Mouse (Mus musculus) CH12.LX (cell line): ENCODE results near the gene Rrp15. TPM values are rescaled to one million over a fixed set of nuclear protein-coding genes. Genes with fewer than 3 reads are reported as not detected.

Experiments
- DNase-seq: peaks from one replicate; pipeline ENCODE4 v3.0.0-alpha.2; 2013; ENCODE audit errors: extremely low read depth
- H3K27ac ChIP-seq: 2 replicates; pipeline ENCODE4 v1.5.1; 2012; ENCODE audit warnings: low read depth, mild to moderate bottlenecking, control low read depth, moderate library complexity; ENCODE audit not compliant: insufficient read depth
- H3K27me3 ChIP-seq: replicated peaks from 2 replicates; pipeline ENCODE3; 2012; ENCODE audit warnings: inconsistent platforms
- H3K36me3 ChIP-seq, 2 experiments: replicated peaks in 1 of 2; 2 replicates each; pipeline versions ENCODE3 to v1.6.1; 2012; ENCODE audit warnings: inconsistent platforms in 1 of 2, low read length in 1 of 2, mild to moderate bottlenecking in 1 of 2, mixed read lengths in 1 of 2, moderate library complexity in 1 of 2; ENCODE audit not compliant: control insufficient read depth in 1 of 2, insufficient read depth in 1 of 2
- H3K4me1 ChIP-seq, 2 experiments: 2 replicates each; pipeline ENCODE4 v1.6.1; 2012; ENCODE audit warnings: inconsistent platforms in 1 of 2, moderate library complexity in 1 of 2; ENCODE audit not compliant: insufficient read depth in 2 of 2, control insufficient read depth in 1 of 2
- H3K4me2 ChIP-seq: 2 replicates; pipeline ENCODE4 v1.6.1; 2012; ENCODE audit warnings: low read depth, mild to moderate bottlenecking, control low read depth; ENCODE audit not compliant: poor library complexity, insufficient read depth, severe bottlenecking
- H3K4me3 ChIP-seq, 3 experiments: fragments of 150-350 bp in 1 of 3; sonication (generic) in 1 of 3; replicated peaks in 1 of 3; 2 replicates each; pipeline versions ENCODE3 to v1.5.1; 2011 to 2012; ENCODE audit warnings: low read depth in 2 of 3, low read length in 2 of 3, mild to moderate bottlenecking in 2 of 3, moderate library complexity in 2 of 3, control low read depth in 1 of 3, improper control_type of control experiment in 1 of 3, inconsistent platforms in 1 of 3, mixed read lengths in 1 of 3; ENCODE audit not compliant: poor library complexity in 1 of 3
- H3K79me2 ChIP-seq: replicated peaks from 2 replicates; pipeline ENCODE4 v1.6.1; 2012; ENCODE audit warnings: mild to moderate bottlenecking, moderate library complexity; ENCODE audit not compliant: control insufficient read depth, poor library complexity, insufficient read depth, severe bottlenecking; ENCODE audit errors: extremely low read depth
- H3K9ac ChIP-seq: 2 replicates; pipeline ENCODE4 v1.6.1; 2012; ENCODE audit warnings: low read depth, mild to moderate bottlenecking, control low read depth, moderate library complexity; ENCODE audit not compliant: insufficient read depth
- H3K9me3 ChIP-seq: replicated peaks from 2 replicates; pipeline ENCODE3; 2012; ENCODE audit warnings: low read length, inconsistent platforms, mixed read lengths
- CHD2 ChIP-seq: IDR thresholded peaks from 2 replicates; pipeline ENCODE4 v1.6.1; 2011; ENCODE audit warnings: low read length, improper control_type of control experiment
- CTCF ChIP-seq, 2 experiments: IDR thresholded peaks in 1 of 2; conservative IDR thresholded peaks in 1 of 2; 2 replicates each; pipeline ENCODE4 v1.5.1; 2011 to 2012; ENCODE audit warnings: low read depth in 2 of 2, low read length in 2 of 2, improper control_type of control experiment in 1 of 2, inconsistent platforms in 1 of 2, mild to moderate bottlenecking in 1 of 2, moderate library complexity in 1 of 2
- ELF1 ChIP-seq: IDR thresholded peaks from 2 replicates; pipeline ENCODE4 v1.6.1; 2014; ENCODE audit warnings: low read depth, mild to moderate bottlenecking, inconsistent platforms, low read length, improper control_type of control experiment
- EP300 ChIP-seq: IDR thresholded peaks from 2 replicates; pipeline ENCODE4 v1.6.1; 2011; ENCODE audit warnings: low read length, improper control_type of control experiment
- ETS1 ChIP-seq: conservative IDR thresholded peaks from 2 replicates; pipeline ENCODE4 v1.6.1; 2012; ENCODE audit warnings: low read depth, mild to moderate bottlenecking, inconsistent platforms, low read length, improper control_type of control experiment, moderate library complexity
- GABPA ChIP-seq: IDR thresholded peaks from 2 replicates; pipeline ENCODE4 v1.6.1; 2012; ENCODE audit warnings: low read depth, low read length, improper control_type of control experiment, inconsistent platforms; ENCODE audit not compliant: insufficient replicate concordance
- IRF4 ChIP-seq: IDR thresholded peaks from 2 replicates; pipeline ENCODE4 v1.6.1; 2014; ENCODE audit warnings: low read depth, mild to moderate bottlenecking, inconsistent platforms, low read length, improper control_type of control experiment
- KAT2A ChIP-seq: IDR thresholded peaks from 2 replicates; pipeline ENCODE4 v1.6.1; 2012; ENCODE audit warnings: low read length, improper control_type of control experiment, inconsistent platforms; ENCODE audit not compliant: insufficient replicate concordance
- MAZ ChIP-seq: IDR thresholded peaks from 2 replicates; pipeline ENCODE4 v1.6.1; 2012; ENCODE audit warnings: low read depth, mild to moderate bottlenecking, inconsistent platforms, low read length, improper control_type of control experiment, moderate library complexity
- MXI1 ChIP-seq: IDR thresholded peaks from 2 replicates; pipeline ENCODE4 v1.6.1; 2011; ENCODE audit warnings: mild to moderate bottlenecking, low read depth, low read length, improper control_type of control experiment
- NRF1 ChIP-seq: IDR thresholded peaks from 2 replicates; pipeline ENCODE4 v1.6.1; 2014; ENCODE audit warnings: low read depth, mild to moderate bottlenecking, inconsistent platforms, low read length, improper control_type of control experiment, moderate library complexity
- TCF12 ChIP-seq: IDR thresholded peaks from 2 replicates; pipeline ENCODE4 v1.6.1; 2014; ENCODE audit warnings: low read depth, mild to moderate bottlenecking, inconsistent platforms, low read length, improper control_type of control experiment
- UBTF ChIP-seq: IDR thresholded peaks from 2 replicates; pipeline ENCODE4 v1.6.1; 2012; ENCODE audit warnings: low read depth, mild to moderate bottlenecking, inconsistent platforms, low read length, improper control_type of control experiment, moderate library complexity
- ZMIZ1 ChIP-seq: IDR thresholded peaks from 2 replicates; pipeline ENCODE4 v1.6.1; 2012; ENCODE audit warnings: low read depth, mild to moderate bottlenecking, inconsistent platforms, low read length, improper control_type of control experiment
- ZNF384 ChIP-seq: IDR thresholded peaks from 2 replicates; pipeline ENCODE4 v1.6.1; 2012; ENCODE audit warnings: low read depth, low read length, improper control_type of control experiment, inconsistent platforms
- dilution Hi-C: fragments of 300-500 bp; cut with MboI; formaldehyde crosslinking; loops from 2 replicates; pipeline ENCODE4 v1.14.3; 2020; ENCODE audit warnings: low sequenced_read_pairs; ENCODE audit not compliant: extremely low pct_unique_long_range_greater_than_20kb, extremely low pct_ligation_motif_present
- in situ Hi-C: fragments of 300-500 bp; cut with MboI; formaldehyde crosslinking; loops from 3 replicates; pipeline ENCODE4 v1.14.3; 2019; ENCODE audit warnings: low sequenced_read_pairs, low pct_ligation_motif_present, low pct_unique_long_range_greater_than_20kb, mixed read lengths
- polyA plus RNA-seq: library from polyadenylated mRNA; unstranded; fragments of >175 nt; gene quantifications from 2 replicates; pipeline ENCODE4 v1.2.1, GENCODE M21; 2012; ENCODE audit warnings: low read depth; ENCODE audit not compliant: insufficient read length
- total RNA-seq, 2 experiments: library from RNA; depleted of rRNA; stranded (reverse); fragments of 300-350 nt in 1 of 2; fragments of >200 nt in 1 of 2; gene quantifications; 2 replicates each; pipeline ENCODE4 v1.2.3; 2012 to 2014

The Rrp15 gene
- total and polyA plus RNA-seq, 3 experiments: 83.8 to 176 (median 172) TPM

- no peak overlapping the region for H3K9ac ChIP-seq
- H3K27me3 ChIP-seq: no peaks in the 10 kb centered on the region
- in situ Hi-C loops (loop anchor here (25.0 kb wide), 1 partner anchor 1013 kb away; no protein-coding TSS in a partner anchor), dilution Hi-C loops (no loop called here)
- peaks cover 0 to 15% of the 10 kb centered on the region in 2 experiments; a peak in 2 of 4 replicates for H3K4me1 ChIP-seq
- TF ChIP-seq MAZ (no peak), CTCF (conservative IDR thresholded peaks at IDR 0.05 in 1 of 2, IDR thresholded peaks at IDR 0.05 in 1 of 2; ENCODE audit: low read depth in 2 of 2, low read length in 2 of 2) (no peak), ELF1 (no peak), TCF12 (no peak), ZNF384 (no peak), ETS1 (no peak), CHD2 (no peak), IRF4 (no peak), GABPA (no peak), KAT2A (no peak), ZMIZ1 (no peak), MXI1 (no peak), UBTF (no peak), NRF1 (no peak), EP300 (no peak)
- H3K4me3 ChIP-seq: no peak overlapping the region
- no peak for DNase-seq
- peaks cover 0 to 1% of the 10 kb centered on the region in 2 experiments for H3K36me3 ChIP-seq
- no peaks in the 10 kb centered on the region for H3K79me2 ChIP-seq
- peaks cover 6% of the 10 kb centered on the region for H3K9me3 ChIP-seq
- no peak overlapping the region for H3K27ac ChIP-seq
- H3K4me2 ChIP-seq: no peak overlapping the region
Measured at GRCm38 (mm10) chr1:186700496-186700895, 48.7 kb downstream of the Rrp15 start.

GRCm38 (mm10) chr1:186698583-186699338, 50.4 kb downstream of the Rrp15 start:
- TF ChIP-seq CTCF (conservative IDR thresholded peaks at IDR 0.05 in 1 of 2, IDR thresholded peaks at IDR 0.05 in 1 of 2; ENCODE audit: low read depth in 2 of 2, low read length in 2 of 2): peak; percentile 55 to 64
- TF ChIP-seq ZNF384: no peak
- Histone ChIP-seq H3K27me3 (no peaks in the 10 kb centered on the region), H3K4me1 (peaks cover 0 to 9% of the 10 kb centered on the region in 2 experiments; a peak in 2 of 4 replicates), H3K4me2 (no peak overlapping the region), H3K4me3 (no peak overlapping the region), H3K36me3 (no peaks in the 10 kb centered on the region), H3K9ac (no peak overlapping the region), H3K79me2 (no peaks in the 10 kb centered on the region), H3K9me3 (no peaks in the 10 kb centered on the region), H3K27ac (no peak overlapping the region)
- in situ Hi-C loops (no loop called here), dilution Hi-C loops (no loop called here)
- DNase-seq: peak; percentile 21
